Mouse (Mus musculus): ENCODE results near the gene Atp11a. TPM values are rescaled to one million over a fixed set of nuclear protein-coding genes. Genes with fewer than 3 reads are reported as not detected.

Atp11a gene
- total RNA-seq, 2 experiments from 2014 or later: 45.9 to 53.5 TPM

DNA sequence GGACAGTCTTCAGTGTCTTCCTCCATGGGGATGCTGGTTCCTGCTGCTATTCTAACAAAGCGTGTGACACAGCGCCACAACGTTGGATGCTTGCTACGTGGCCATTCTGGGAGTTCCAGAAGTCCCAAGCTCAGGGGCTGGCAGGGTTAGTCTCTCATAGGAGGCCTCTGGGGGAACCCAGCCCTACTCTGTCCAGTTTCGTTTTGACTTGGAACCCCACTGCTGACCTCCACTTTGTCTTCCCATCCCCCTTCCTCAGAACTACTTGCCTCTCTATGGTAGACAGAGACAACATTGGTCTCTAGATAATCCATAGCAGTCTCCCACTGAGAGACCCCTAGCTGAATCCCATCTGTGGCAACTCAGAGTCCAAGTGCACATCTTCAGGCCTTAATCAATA lies 149.8 kb downstream of the Atp11a start:
- no peak for DNase-seq

DNA sequence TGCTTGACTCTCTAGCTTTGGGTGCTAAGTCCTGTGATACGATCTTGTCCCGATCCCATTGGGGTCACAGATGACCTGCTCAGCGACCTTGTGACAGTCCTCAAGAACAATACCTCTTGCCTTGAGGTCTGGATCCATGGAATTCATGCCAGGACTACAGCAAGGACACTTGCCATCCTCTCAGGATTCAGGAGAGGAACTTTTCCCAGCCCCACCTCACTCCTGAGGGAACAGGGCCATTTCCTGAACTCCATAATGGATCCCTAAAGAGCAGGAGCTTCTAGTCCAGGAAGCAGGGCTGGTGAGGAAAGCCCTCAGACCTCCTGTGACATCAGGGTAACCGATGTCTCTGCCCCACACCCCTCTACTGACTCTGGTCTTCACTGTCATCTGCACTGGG lies 150.9 kb downstream of the Atp11a start:
- DNase-seq: no peak

DNA sequence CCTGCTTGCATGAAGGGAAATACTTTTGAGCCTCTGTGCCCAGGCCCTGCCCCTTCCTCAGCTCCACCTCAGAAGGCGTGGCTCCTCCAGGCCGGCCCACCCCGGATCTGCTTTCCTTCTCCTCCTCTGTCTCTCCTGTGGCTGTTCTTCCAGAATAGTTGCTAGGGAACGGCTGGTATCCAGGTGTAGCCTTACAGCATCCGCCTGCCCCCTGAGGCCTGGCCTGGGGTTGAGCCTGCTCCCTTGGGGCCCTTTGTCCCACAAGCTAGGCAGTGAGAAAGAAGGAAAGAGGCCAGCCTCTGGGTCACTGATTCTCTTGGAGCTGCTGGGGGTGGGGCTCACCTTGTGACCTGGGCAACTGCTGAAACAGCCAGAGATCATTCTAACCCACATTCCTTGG lies 155.2 kb downstream of the Atp11a start:
- DNase-seq: no peak

DNA sequence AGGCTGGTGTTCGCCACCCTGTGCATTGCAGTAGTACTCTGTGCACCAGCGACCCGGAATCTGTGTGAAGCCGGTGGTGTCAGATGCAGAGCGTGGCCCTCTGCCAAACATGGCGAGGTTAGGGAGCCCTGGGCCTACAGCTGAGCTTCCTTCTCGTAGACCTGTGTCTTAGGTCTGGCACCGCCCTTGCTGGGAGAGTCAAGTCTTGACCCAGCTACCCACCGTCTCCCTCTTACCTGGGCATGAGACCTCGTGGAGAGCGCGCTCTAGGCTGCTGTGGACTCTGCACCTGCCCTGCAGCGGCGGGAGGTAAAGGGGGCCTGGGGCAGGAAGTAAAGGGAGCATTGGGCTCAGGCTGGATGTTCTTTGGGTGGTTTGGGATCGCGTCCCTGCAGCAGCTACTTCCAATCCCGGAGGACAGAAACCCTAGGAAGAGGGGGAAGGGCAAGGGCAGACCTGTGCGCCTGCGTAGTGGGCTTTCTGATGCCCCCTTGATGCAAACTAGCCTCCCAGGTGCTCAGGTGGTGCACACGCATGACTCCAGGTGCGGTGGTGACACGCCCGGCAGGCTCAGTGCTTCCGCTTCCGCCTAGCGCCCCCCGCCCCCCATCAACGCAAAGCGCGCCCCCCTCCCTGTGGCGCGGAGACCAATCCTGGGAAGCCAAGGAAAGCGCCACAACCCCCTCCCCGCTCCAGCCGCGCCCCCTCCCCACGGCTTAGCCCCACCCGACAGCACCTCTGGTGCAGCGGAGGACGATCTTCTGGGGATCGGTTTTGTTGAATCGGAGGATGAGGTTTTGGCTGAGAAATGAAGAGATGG lies 158.6 kb downstream of the Atp11a start:
- no peak for DNase-seq

DNA sequence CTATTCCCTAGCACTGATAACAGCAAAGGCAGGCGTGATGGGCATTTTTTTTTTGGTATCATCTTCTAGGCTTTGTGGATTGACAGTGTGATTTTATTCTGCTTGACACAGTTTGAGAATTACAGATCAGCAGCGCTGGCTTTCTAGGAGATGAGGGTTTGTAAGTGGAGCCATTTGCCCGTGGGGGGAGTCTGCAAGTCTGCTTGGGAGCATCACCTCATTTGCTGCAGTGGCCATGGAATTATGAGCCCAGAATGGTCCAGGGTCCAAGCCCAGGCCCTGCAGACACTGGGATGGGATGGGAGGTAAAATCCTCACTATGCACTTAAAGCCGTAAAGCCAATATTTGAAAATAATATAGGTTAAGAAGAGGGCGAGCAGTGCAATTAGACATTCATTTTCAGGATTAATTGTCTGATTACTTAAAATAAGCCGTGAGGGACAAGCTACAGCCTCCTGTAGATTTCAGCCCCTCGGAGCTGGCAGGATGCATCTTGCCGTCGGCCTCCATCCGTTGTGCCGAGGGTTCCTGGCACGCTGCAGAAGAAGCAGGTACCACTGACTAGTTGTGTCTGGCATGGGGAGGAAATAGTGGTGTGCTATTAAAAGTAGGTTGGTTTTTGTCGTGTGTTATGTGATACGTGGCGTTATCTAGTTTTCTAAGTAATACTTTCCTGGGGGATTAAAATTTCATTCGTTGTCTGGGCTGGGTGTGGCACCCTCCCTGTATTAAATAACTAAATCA lies 159.5 kb downstream of the Atp11a start:
- DNase-seq: no peak

DNA sequence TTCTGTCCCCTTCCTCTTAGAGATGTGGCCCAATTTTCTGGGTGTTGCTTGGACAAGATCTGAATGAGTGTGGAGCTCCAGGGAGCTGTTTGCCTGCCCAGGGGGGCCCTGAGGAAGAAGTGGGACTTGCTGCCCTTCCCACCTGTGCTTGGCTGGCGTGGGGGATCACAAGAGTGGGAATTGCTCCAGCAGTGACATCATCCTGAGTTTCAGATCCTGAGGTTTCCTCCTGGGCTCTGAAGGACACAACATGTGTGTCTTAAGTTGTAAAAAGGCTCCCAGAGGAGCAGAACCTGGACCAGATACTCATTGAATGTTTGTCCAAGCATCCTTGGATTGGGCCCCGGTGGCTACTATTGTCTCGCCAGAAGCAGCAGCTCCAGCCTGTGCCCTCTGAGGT lies 160.2 kb downstream of the Atp11a start:
- DNase-seq: no peak

DNA sequence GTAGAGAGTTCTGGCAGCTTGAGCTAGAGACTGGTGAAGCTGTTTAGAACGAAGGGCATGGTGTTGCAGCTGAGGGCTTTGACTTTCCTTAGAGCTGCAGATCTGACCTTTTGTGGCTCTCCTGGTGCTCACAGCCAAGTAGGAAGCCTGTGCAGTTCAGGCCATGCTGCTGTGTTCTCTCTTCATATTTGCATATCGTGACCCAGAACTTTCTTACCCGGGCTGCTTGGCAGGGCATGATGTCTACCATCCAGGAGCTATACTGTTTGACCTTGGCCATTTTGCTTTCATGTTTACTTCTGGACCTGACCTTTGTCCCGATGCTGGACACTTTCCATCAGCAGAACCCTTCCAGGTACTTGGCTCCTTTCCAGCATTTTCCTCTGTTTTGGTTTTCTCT lies 161.0 kb downstream of the Atp11a start:
- DNase-seq: no peak

Other genes starting within 250 kb of the Atp11a start
- gene Spaca7, start 184.0 kb upstream of the Atp11a start, total RNA-seq (2021): not detected
- gene Tubgcp3, start 84.8 kb upstream of the Atp11a start, total RNA-seq (2021): 10 to 100 TPM; 29.6 to 34.4 TPM
- gene Mcf2l, start 116.8 kb downstream of the Atp11a start, total RNA-seq (2021): 10 to 100 TPM; 43.0 to 52.5 TPM

All from adrenal gland, postnatal 10 days (tissue).